Mouse (Mus musculus) left cerebral cortex, adult 9 months (tissue): ENCODE data around the gene Zfp449.

Source experiments
- DNase-seq, 2 experiments: peaks; one replicate each; pipeline ENCODE4 v3.0.0; 2022; ENCODE audit warnings: low spot score in 2 of 2

Zfp449 gene

GRCm38 (mm10) chrX:56346176-56346931 is at the start of gene Zfp449:
Gene Zfp449, plus strand, starts transcription at chrX:56346400.
- peak; percentile 53 to 77 for DNase-seq

GRCm38 (mm10) chrX:56307597-56307996 is 38.6 kb upstream of the Zfp449 start:
- DNase-seq, result no peak

- DNase-seq, result no peak
Observed at GRCm38 (mm10) chrX:56312813-56313212, 33.4 kb upstream of the Zfp449 start.

- DNase-seq, result no peak
Observed at GRCm38 (mm10) chrX:56322096-56322495, 24.1 kb upstream of the Zfp449 start.

- no peak for DNase-seq
Observed at GRCm38 (mm10) chrX:56322731-56323130, 23.5 kb upstream of the Zfp449 start.

GRCm38 (mm10) chrX:56332046-56332445 is 14.2 kb upstream of the Zfp449 start:
- no peak for DNase-seq

GRCm38 (mm10) chrX:56340305-56340704 is 5.9 kb upstream of the Zfp449 start:
- DNase-seq, result peak in 1 of 2 experiments; percentile 39

- no peak for DNase-seq
Observed at GRCm38 (mm10) chrX:56342921-56343320, 3.3 kb upstream of the Zfp449 start.

- peak in 1 of 2 experiments; percentile 14 for DNase-seq
Observed at GRCm38 (mm10) chrX:56346932-56347253, 693 bp downstream of the Zfp449 start.

GRCm38 (mm10) chrX:56374431-56375128 is 28.4 kb downstream of the Zfp449 start, which contains the start of gene Smim10l2a:
Gene Smim10l2a, plus strand, starts transcription at chrX:56374586.
- peak in 1 of 2 experiments; percentile 44 for DNase-seq

- DNase-seq, result no peak
Observed at GRCm38 (mm10) chrX:56380852-56381251, 34.7 kb downstream of the Zfp449 start.

GRCm38 (mm10) chrX:56384142-56384541 is 37.9 kb downstream of the Zfp449 start:
- no peak for DNase-seq

- DNase-seq, result no peak
Observed at GRCm38 (mm10) chrX:56404646-56405045, 58.4 kb downstream of the Zfp449 start.

- no peak for DNase-seq
Observed at GRCm38 (mm10) chrX:56405482-56405881, 59.3 kb downstream of the Zfp449 start.

GRCm38 (mm10) chrX:56406128-56406527 is 59.9 kb downstream of the Zfp449 start:
- DNase-seq, result no peak
